In the genomic region with DNA sequence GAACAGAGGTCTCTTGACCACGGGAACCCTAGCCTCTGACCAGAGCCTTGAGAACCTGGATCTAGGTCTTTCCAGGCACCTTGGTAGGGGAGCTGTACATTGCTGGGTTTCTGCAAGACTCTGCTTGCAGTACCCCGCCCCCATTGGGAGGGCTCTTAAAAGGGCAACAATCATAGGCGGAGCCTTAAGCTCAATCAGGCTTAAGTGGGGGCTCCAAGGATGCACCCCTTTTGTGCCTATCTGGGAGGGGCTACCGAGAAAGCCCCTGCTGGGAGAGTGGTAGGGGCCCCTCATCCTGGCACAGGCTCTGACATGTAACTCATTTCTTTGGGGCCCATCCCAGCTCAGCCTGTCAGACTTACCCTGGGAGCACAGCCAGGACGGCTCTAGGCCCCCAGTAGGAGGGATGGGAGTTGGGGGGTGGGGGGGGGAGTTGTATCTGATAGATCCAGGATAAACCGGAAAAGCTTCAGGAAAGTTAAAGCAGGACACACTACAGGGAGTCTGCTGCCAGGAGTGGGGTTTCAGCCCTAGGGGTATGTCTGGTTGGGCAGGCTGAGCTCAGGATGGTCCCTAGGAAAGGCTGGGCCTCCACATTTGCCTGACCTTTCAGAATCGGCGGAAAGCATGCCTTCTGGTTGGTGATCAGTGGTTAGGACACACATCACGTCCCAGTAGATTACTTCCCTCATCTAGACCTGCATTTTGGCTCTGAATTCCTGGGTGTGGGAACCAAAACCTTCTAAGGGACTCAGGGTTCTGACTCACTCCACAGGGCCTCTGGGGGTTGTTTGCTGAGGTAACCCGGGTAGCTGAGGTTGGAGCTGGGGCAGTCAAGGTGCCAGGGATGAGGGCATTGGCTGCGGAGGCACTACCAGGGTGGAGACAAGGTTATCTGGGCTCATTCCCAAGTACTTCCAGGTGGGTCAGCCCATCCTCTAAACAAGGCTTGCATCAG, we compare ENCODE assay signal across 9 mouse cellular contexts. TPM values are rescaled to one million over a fixed set of nuclear protein-coding genes. Genes with fewer than 3 reads are reported as not detected.
DNase-seq lines count a peak whose midpoint lies in the region; ATAC-seq lines count a peak whose summit lies in the region.
"Had no signal": no experiment of that assay in that cellular context is flagged by ENCODE, and none has a peak within 500 bp of the region (broad histone marks: within the 10 kb centered on the region; RNA-seq: fewer than 3 reads in every experiment).

No protein-coding gene starts in this region.

- peak overlapping the region; percentile 10; the same call in 1 of the 2 replicates for H3K4me3 ChIP-seq in forebrain, embryonic 11.5 days (ENCODE audit: low read depth, low read length)
- H3K4me3 ChIP-seq in hindbrain, embryonic 15.5 days: peak overlapping the region; percentile 24
- 0 out of 2 replicates have a peak overlapping the region, but pooled peaks have one; percentile 7 for H3K4me3 ChIP-seq in limb, embryonic 13.5 days
- peak overlapping the region; percentile 17 for H3K4me3 ChIP-seq in midbrain, embryonic 15.5 days

- peaks cover 13% of the 10 kb centered on the region; the same call in 1 of the 2 replicates for H3K36me3 ChIP-seq in forebrain, embryonic 11.5 days (ENCODE audit: control insufficient read depth, insufficient read depth, low read length)
- H3K36me3 ChIP-seq in hindbrain, embryonic 15.5 days: peaks cover 32% of the 10 kb centered on the region
- peaks cover 44% of the 10 kb centered on the region for H3K36me3 ChIP-seq in limb, embryonic 13.5 days
- H3K36me3 ChIP-seq in midbrain, embryonic 15.5 days (replicated peaks): peaks cover 37% of the 10 kb centered on the region

- no peaks in the 10 kb centered on the region for H3K27me3 ChIP-seq in forebrain, embryonic 11.5 days (ENCODE audit: control insufficient read depth, insufficient read depth, low read length)
- H3K27me3 ChIP-seq in hindbrain, embryonic 15.5 days: no peaks in the 10 kb centered on the region
- no peaks in the 10 kb centered on the region for H3K27me3 ChIP-seq in limb, embryonic 13.5 days
- H3K27me3 ChIP-seq in midbrain, embryonic 15.5 days (replicated peaks): no peaks in the 10 kb centered on the region

- H3K9ac ChIP-seq in forebrain, embryonic 11.5 days (ENCODE audit: low read length): peak overlapping the region; percentile 59
- H3K9ac ChIP-seq in hindbrain, embryonic 15.5 days: peak overlapping the region; percentile 23; the same call in 1 of the 2 replicates
- peak overlapping the region; percentile 39 for H3K9ac ChIP-seq in limb, embryonic 13.5 days
- peak overlapping the region; percentile 24; the same call in 1 of the 2 replicates for H3K9ac ChIP-seq in midbrain, embryonic 15.5 days

- peak overlapping the region; percentile 66 for H3K27ac ChIP-seq in forebrain, embryonic 11.5 days (ENCODE audit: low read depth, low read length)
- H3K27ac ChIP-seq in hindbrain, embryonic 15.5 days (replicated peaks): peak overlapping the region; percentile 71
- no peak overlapping the region; the same call in 1 of the 2 replicates for H3K27ac ChIP-seq in limb, embryonic 13.5 days
- H3K27ac ChIP-seq in midbrain, embryonic 15.5 days: peak overlapping the region; percentile 57

- peak overlapping the region; percentile 40 for H3K4me2 ChIP-seq in forebrain, embryonic 11.5 days (ENCODE audit: low read depth, low read length, severe bottlenecking)
- peak overlapping the region; percentile 52 for H3K4me2 ChIP-seq in hindbrain, embryonic 15.5 days
- H3K4me2 ChIP-seq in limb, embryonic 13.5 days (replicated peaks): peak overlapping the region; percentile 55
- H3K4me2 ChIP-seq in midbrain, embryonic 15.5 days: peak overlapping the region; percentile 49

- peaks cover 20% of the 10 kb centered on the region for H3K4me1 ChIP-seq in forebrain, embryonic 11.5 days (replicated peaks; ENCODE audit: control insufficient read depth, insufficient read depth, low read length)
- H3K4me1 ChIP-seq in hindbrain, embryonic 15.5 days (replicated peaks): peaks cover 34% of the 10 kb centered on the region
- peaks cover 19% of the 10 kb centered on the region for H3K4me1 ChIP-seq in limb, embryonic 13.5 days
- peaks cover 31% of the 10 kb centered on the region for H3K4me1 ChIP-seq in midbrain, embryonic 15.5 days

- 20% methylated on average over 11 of the region's 11 CpGs for WGBS in forebrain, embryonic 11.5 days
- 16% methylated on average over 11 of the region's 11 CpGs for WGBS in hindbrain, embryonic 15.5 days
- 23% methylated on average over 11 of the region's 11 CpGs for WGBS in limb, embryonic 13.5 days
- 18% methylated on average over 11 of the region's 11 CpGs for WGBS in midbrain, embryonic 15.5 days

- no peaks in the 10 kb centered on the region for H3K9me3 ChIP-seq in forebrain, embryonic 11.5 days (ENCODE audit: control insufficient read depth, low read length)
- no peaks in the 10 kb centered on the region for H3K9me3 ChIP-seq in hindbrain, embryonic 15.5 days
- no peaks in the 10 kb centered on the region for H3K9me3 ChIP-seq in limb, embryonic 13.5 days
- H3K9me3 ChIP-seq in midbrain, embryonic 15.5 days: no peaks in the 10 kb centered on the region
- H3K9me3 ChIP-seq: G1E had no signal

- no peak for DNase-seq in frontal cortex, postnatal 25 days (ENCODE audit: low spot score in 2 of 2)
- peak; percentile 57 for DNase-seq in adrenal gland, postnatal 25 days
- peak; percentile 63 for DNase-seq in forebrain, embryonic 11.5 days (ENCODE audit: low spot score)
- peak; percentile 50 to 62 for DNase-seq in thymus, postnatal 36 days

- peak; percentile 71 for ATAC-seq in frontal cortex, adult (ENCODE audit: low TSS enrichment)
- peak; percentile 71 for ATAC-seq in forebrain, embryonic 11.5 days (replicated peaks; ENCODE audit: low FRiP score)
- ATAC-seq in hindbrain, embryonic 15.5 days (ENCODE audit: low FRiP score, low read depth): peak; percentile 86
- peak; percentile 76 for ATAC-seq in limb, embryonic 13.5 days (ENCODE audit: low FRiP score, low read depth)
- peak; percentile 87 for ATAC-seq in midbrain, embryonic 15.5 days (replicated peaks)

RNA-seq across cellular contexts. Expression of a gene that starts 8.8 kb away (rescaled TPM):
- 6.4 and 7.5 TPM in 2 replicates for total RNA-seq in adrenal gland, postnatal 25 days (2021)
- polyA plus RNA-seq in forebrain, embryonic 11.5 days (2014; fragmentation: Nextera tagmentation; extraction: Ambion mirVana): 52.0 and 68.1 TPM in 2 replicates
- 43.1 and 44.9 TPM in 2 replicates for polyA plus RNA-seq in hindbrain, embryonic 15.5 days (2015; fragmentation: Nextera tagmentation; extraction: Ambion mirVana)
- 5.5 and 7.3 TPM in 2 replicates for polyA plus RNA-seq in limb, embryonic 13.5 days (2015; fragmentation: Nextera tagmentation; extraction: Ambion mirVana)
- 38.5 and 43.3 TPM in 2 replicates for polyA plus RNA-seq in midbrain, embryonic 15.5 days (2015; fragmentation: Nextera tagmentation; extraction: Ambion mirVana)

RNA-seq across cellular contexts. Expression of a gene that starts 20.9 kb away (rescaled TPM):
- 170 and 185 TPM in 2 replicates for total RNA-seq in adrenal gland, postnatal 25 days (2021)
- polyA plus RNA-seq in forebrain, embryonic 11.5 days (2014; fragmentation: Nextera tagmentation; extraction: Ambion mirVana): 180 and 189 TPM in 2 replicates
- 197 and 219 TPM in 2 replicates for polyA plus RNA-seq in hindbrain, embryonic 15.5 days (2015; fragmentation: Nextera tagmentation; extraction: Ambion mirVana)
- polyA plus RNA-seq in limb, embryonic 13.5 days (2015; fragmentation: Nextera tagmentation; extraction: Ambion mirVana): 114 and 122 TPM in 2 replicates
- polyA plus RNA-seq in midbrain, embryonic 15.5 days (2015; fragmentation: Nextera tagmentation; extraction: Ambion mirVana): 209 and 212 TPM in 2 replicates

RNA-seq across cellular contexts. Expression of a gene that starts 40.5 kb away (rescaled TPM):
- 2.5 and 3.7 TPM in 2 replicates for total RNA-seq in adrenal gland, postnatal 25 days (2021)
- 99.5 and 102 TPM in 2 replicates for polyA plus RNA-seq in forebrain, embryonic 11.5 days (2014; fragmentation: Nextera tagmentation; extraction: Ambion mirVana)
- polyA plus RNA-seq in hindbrain, embryonic 15.5 days (2015; fragmentation: Nextera tagmentation; extraction: Ambion mirVana): 11.5 and 14.5 TPM in 2 replicates
- 62.7 and 63.1 TPM in 2 replicates for polyA plus RNA-seq in limb, embryonic 13.5 days (2015; fragmentation: Nextera tagmentation; extraction: Ambion mirVana)
- 7.7 and 8.8 TPM in 2 replicates for polyA plus RNA-seq in midbrain, embryonic 15.5 days (2015; fragmentation: Nextera tagmentation; extraction: Ambion mirVana)

RNA-seq across cellular contexts. Expression of a gene that starts 59.4 kb away (rescaled TPM):
- not detected in 2 replicates for total RNA-seq in adrenal gland, postnatal 25 days (2021)
- polyA plus RNA-seq in forebrain, embryonic 11.5 days (2014; fragmentation: Nextera tagmentation; extraction: Ambion mirVana): not detected in 2 replicates
- 0.35 and 0.50 TPM in 2 replicates for polyA plus RNA-seq in hindbrain, embryonic 15.5 days (2015; fragmentation: Nextera tagmentation; extraction: Ambion mirVana)
- polyA plus RNA-seq in limb, embryonic 13.5 days (2015; fragmentation: Nextera tagmentation; extraction: Ambion mirVana): not detected in 2 replicates
- polyA plus RNA-seq in midbrain, embryonic 15.5 days (2015; fragmentation: Nextera tagmentation; extraction: Ambion mirVana): not detected in 2 replicates
- total RNA-seq: G1E had no signal
- polyA plus RNA-seq: G1E had no signal

Comparison
In these comparisons a context has a peak if more than half of its experiments do, and no peak if none do; other contexts are left out.
1. DNase-seq: peak in adrenal gland, postnatal 25 days (single experiment), forebrain, embryonic 11.5 days (single experiment) and thymus, postnatal 36 days (2 of 2); none in frontal cortex, postnatal 25 days (0 of 2).
2. Peak in every context shown above with its lines, with median percentiles within 50 percentile points of each other: ATAC-seq, H3K4me2 ChIP-seq, H3K4me3 ChIP-seq and H3K9ac ChIP-seq.